Mouse (Mus musculus) thymus, postnatal 4 days (tissue): ENCODE data around the gene Fam173b.

Source experiments
- DNase-seq: peaks from one replicate; pipeline ENCODE4 v3.0.0; 2021

Gene Fam173b

DNA sequence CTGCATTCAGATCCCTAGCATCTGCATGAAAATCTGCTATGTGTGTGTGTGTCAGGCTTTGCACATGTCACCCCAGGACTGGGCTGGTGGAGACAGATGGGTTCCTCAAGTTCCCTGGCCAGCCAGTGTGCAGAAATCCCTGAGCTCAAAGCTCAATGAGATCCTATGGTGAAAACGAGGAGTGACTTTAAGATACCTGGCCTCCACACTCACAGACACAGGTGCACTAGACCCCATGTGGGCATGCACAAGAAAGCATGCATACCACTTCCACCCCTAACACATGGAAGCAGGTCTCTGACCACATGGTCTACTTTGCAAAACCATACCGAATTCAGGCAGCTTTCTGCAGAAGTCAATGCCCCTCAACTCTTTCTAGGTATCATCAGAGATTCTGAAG, 13.9 kb upstream of the Fam173b start:
- DNase-seq, result no peak

- no peak for DNase-seq
Measured at GRCm38 (mm10) chr15:31588989-31589640, 12.5 kb upstream of the Fam173b start.

DNA sequence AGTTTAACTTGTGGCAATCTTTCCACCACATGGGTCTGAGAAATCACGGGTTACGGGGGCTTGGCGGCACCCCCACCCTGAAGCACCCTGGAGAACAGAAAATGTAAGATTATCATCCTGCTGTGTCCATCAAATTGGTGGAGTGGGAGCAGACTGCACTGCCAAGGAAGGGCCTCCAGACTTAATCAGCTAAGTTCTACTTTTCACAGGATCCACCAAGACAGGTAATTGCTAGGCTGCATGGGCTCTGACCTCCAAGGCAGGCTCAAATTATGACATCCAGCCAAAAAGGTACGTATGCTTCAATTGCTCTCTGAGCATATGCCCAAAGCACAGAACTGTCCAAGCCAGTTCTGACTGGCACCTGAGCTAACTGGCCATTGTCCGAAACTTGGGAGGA, 11.5 kb upstream of the Fam173b start:
- DNase-seq, result no peak

DNA sequence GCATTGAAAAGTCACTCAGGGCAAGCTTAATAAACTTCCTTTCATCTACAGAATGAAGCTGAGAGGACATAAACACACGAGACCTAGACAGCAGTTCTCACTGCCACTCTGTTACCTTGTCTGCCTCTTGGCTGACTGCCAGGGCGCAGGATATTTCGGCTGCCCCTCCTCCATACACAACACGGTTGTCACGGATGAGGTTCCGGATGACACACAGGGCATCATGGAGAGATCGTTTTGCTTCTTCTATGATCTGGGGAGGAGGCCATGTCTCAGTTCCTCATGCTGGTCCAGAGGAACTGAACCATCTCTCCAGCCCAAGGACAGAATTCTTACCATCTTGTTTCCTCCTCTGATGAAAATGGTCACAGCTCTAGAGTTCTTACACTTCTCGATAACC, 9.1 kb upstream of the Fam173b start:
- DNase-seq, result no peak

DNA sequence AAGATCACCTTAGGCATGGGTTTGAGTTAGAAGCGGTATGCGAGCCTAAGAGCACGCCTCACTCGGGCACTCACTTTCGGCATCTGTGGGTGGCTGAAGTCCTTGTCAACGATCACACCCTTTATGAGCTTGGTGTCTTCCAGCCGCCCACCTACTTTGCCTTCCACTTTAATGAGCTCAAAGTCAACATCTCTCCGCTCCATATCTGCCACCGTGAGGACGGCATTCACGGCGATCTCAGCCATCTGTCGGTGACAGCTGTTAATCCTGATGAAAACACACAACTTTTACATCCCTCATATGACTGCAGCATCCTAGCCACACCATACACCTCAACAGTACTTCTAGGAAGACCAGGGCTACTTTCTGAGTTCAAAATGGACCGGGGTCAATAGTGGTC, 7.4 kb upstream of the Fam173b start:
- DNase-seq, result no peak

GRCm38 (mm10) chr15:31595651-31596050, 6.0 kb upstream of the Fam173b start:
- DNase-seq, result no peak

DNA sequence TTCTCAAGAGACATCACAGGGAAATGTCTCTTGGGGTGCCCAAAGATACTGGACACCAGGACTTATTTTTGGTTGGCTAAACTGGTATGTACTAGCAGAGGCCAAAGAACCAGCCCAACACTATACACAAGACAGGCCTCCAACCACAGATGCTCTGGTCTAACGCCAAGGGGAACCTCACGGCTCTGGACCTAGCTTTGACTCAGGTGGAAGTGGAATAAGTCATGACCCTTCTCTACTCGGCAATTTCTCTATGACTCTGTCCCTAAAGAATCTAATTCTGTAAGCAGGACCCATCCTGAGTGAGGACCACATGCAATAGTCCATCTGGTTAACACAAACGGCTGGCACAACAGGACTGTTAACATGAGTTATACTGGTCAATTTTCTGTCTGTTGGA, 1.8 kb upstream of the Fam173b start:
- no peak for DNase-seq

DNA sequence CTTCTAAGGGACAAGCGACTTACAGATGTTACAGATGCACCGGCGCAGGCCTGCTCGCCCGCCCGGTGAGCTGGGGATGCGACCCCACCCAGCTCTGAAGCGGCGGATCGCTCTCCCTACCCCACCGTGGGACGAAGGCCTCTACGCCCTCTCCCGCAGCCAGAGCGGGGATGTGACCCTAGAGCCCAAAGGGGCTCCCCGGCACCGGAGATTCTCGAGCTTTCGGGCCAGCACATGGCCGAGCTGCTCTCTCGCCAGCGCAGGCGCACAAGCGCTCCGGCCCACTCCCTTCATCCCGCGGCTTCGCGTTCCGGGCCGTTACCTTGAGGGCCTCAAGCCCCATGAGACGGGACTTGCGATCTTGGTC, 390 bp upstream of the Fam173b start:
- no peak for DNase-seq

GRCm38 (mm10) chr15:31602426-31602825, 774 bp downstream of the Fam173b start:
- DNase-seq, result peak; percentile 76

GRCm38 (mm10) chr15:31603113-31603512, 1.5 kb downstream of the Fam173b start:
- DNase-seq, result peak; percentile 16

DNA sequence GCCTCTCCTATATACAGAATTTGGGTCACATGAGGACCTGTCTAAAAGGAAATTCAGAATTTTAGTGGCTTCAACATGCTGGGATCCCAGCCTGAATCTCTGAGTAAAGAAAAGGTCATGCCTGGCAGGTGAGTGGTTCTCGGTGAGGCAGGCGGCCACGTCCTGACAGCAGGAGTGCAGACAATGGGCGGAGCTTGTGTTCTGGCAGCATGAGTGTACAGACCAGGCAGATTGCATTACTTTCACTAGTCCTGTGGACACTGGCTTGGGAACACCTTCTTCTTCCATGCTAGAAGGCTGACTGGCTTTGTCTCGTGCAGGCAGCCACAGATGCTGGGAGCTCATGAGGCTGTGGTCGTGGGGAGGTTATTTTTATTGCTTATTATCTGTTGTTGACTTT, 5.2 kb downstream of the Fam173b start:
- no peak for DNase-seq

- no peak for DNase-seq
Measured at GRCm38 (mm10) chr15:31611027-31611426, 9.4 kb downstream of the Fam173b start.

DNA sequence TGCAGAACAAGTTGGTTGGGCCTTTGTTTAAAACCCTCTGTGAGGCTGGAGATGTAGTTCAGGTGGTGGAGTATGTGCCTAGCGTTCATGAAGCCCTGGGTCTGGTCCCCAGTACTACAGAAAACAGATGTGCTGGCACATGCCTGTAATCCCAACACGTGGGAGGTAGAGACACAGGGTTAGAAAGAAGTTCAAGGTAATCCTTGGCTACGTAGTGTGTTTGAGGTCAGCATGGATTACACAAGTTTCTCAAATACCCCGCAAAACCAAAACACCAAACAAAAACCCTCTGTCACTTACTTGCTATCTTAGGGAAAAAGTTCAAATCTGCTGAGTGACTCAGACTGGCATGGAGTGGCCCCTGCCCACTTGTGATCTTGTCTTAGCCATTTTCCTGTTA, 10.3 kb downstream of the Fam173b start:
- no peak for DNase-seq

GRCm38 (mm10) chr15:31613826-31614453, 12.3 kb downstream of the Fam173b start:
- no peak for DNase-seq

- no peak for DNase-seq
Measured at GRCm38 (mm10) chr15:31614666-31615065, 13.0 kb downstream of the Fam173b start.

GRCm38 (mm10) chr15:31617261-31617660, 15.6 kb downstream of the Fam173b start:
- DNase-seq, result no peak

GRCm38 (mm10) chr15:31619521-31619920, 17.9 kb downstream of the Fam173b start:
- no peak for DNase-seq

DNA sequence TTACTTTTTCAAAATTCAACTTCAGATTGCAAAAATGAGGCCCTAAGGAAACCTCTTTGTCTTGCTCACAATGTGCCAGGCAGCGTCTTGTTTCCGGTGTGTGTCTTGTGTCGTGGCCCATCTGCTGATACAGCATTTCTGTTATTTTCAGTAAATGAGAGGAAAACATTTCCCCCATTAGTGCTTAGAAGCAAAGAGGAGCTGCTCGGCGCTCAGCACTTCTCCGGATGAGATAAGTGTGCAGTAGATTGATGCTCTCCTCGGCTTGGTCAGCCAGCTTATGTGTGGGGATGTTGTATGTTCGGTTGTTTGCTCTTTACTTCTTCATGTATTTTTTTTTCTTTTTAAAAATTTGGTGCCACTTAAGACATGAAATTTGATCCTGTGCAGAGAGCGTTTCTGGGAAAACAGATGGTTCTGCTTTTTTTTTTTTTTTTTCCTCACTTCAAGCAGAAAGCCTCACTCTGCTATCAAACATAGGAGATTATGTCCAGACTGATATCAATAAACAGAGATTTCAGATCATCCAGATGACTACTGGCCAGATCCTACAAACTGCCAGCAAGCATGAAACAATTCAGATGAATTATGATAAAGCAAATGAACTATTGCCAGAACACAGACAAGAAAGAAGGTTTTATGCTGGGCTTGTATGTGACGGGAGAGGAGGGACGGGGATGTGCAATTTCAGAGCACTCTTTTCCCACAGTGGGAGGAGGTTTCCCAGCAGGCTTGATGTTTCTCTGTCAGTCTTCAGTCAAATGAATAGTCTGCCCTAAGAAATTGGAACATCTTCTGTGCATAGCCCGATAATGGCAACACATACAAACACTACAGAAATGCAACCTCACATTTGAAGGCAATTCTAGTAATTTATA, 25.9 kb downstream of the Fam173b start:
- DNase-seq, result no peak

DNA sequence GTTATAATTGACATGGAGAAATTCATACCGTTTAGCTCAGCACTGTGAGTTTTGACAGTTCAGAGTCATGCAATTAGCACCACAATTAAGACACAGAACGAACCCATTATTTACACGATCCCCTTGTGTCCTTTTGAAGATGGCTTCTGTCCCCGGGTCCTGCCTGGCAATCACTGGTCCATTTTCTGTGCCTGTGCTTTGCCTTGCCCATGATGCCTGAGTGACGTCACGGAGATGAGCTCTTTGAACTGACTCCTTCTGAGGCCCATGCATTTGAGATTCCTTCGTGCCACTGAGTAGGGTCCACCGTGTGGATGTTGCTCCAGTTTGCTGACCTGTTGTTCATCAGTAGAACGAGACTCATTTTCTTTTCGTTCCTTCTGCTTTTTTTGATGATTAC, 26.5 kb downstream of the Fam173b start:
- DNase-seq, result no peak

DNA sequence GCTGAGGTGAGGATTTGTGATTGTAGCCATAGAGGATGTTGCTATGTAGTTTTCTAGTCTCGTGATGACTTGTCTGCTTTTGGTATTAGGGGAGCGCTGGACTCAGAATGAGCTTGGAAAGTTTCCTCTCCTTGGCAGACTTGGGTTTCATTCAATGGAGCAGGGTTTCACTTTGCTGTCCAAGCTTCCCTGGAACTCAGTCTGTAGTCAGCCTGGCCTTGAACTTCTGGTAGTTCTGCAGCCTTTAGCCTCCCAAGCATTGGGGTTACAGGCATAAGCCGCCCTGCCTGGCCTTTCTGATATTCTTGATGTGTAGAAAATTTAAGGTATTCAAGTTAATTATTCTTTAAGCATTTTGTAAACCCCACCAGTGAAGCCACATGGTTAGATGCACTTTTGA, 27.9 kb downstream of the Fam173b start:
- no peak for DNase-seq

DNA sequence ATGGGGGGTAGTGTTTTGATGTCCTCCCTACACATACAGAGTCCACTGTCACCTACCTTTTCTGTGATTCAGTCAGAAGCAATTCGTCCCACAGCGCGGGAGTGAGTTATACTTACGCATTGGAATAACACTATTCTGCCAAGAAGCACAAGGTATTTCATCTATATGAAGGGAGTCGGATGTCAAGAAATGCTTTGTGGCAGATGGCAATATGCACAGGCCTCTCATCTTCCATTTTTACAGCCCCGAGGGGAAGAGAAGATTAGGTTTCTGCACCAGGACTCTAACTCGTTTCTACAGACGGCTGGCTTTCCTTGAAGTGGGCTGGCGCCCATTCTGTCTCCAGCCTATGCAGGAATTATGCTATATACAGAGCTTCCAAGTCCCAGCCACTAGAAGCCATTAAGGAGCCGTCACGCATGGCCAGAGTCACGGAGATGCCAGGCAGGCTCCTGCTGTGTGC, 29.8 kb downstream of the Fam173b start:
- no peak for DNase-seq

DNA sequence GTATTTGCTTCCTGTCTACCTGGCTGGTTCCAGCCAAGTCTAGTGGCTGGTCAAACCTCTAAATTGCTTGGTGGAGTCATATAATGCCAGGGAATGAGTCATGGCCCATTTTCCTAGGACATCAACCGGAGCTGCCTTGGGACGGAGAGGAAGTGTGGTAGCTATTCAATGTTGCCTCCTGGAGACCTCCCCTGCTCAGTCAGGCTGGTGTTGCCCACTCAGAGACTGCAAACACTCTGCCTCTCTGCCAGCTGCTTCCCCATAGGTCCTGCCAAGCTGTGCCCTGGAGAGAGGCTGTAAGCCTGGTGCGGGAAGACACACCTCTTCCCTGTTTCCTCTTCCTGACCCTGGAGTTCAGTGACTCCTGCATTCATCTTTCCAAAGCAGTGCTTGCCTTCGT, 30.8 kb downstream of the Fam173b start:
- no peak for DNase-seq

- no peak for DNase-seq
Measured at GRCm38 (mm10) chr15:31634582-31634981, 32.9 kb downstream of the Fam173b start.

DNA sequence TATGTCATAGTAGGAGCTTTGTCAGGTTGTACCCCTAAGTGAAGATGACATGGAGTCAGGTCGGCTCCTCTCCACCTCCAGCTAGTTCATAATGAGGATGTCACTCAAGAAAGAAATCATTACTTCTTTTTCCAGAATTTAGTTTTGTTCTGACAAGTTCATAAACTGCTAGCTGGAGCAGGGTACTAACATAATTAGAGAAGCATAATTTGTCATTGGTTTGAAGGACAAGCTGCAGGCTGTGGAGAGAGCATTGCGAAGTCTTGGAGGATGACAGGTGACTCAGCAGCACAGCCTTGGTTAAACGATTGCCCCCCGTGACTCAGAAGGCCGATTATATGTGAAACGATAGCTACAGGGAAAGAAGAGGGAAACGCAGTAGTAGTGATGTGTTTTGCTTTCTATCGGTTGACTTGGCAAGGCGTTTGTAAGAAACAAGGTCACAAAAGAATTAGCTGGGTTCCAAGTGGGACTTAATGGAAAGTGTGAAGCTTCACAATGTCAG, 34.5 kb downstream of the Fam173b start:
- no peak for DNase-seq
